Mouse (Mus musculus) c-Kit-positive CD71-positive TER-119-positive erythroid progenitor cells, embryonic 14.5 days (primary cell): ENCODE data around the gene Gm30191.
A peak's percentile ranks its signal among the peaks of the same experiment; 100 is the strongest.
"Not testable (repeated sequence)": the region's sequence is repeated elsewhere in the genome, so short reads cannot be mapped to it uniquely, and the experiment has no call there.

ENCODE experiments used
- DNase-seq: peaks from one replicate; pipeline ENCODE4 v3.0.0-alpha.2; 2013; ENCODE audit warnings: low spot score

Gm30191 gene

DNA sequence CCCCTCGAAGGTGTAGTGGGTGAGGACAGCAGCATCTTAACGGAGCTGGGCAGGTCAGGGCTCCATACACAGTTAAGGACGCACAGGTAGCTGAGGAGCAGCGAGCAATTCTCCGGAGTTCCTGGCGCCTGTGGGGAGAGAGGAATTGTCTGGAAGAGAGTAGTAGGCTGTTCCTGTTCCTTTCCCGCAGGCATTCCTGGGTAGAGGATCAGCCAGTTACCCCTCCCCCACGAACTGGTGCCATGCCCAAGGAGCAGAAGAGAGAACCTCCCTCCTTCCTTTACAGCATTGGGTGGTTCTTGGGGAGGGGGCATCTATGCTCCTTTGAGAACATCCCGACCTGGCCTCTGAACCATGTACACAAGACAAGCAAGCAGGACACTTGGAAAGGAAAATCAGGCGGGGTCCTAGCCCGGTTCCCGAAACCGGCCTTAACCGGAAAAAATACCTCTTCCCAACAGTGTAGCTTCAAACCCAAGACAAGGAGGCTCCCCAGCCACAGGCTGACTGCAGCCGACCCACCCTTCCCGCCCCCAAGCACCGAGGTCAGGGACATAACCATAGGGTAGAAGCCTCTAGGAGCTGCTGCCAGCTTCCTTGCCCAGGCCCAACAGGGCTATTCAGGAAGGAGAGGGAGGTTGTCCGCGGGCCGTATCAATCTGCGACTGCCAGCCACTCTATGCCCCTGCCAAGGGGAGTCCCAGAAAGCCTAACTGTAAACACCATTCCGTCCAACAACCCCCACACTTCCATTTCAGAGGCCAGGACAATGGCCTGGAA, 5.6 kb downstream of the Gm30191 start:
- no peak for DNase-seq

DNA sequence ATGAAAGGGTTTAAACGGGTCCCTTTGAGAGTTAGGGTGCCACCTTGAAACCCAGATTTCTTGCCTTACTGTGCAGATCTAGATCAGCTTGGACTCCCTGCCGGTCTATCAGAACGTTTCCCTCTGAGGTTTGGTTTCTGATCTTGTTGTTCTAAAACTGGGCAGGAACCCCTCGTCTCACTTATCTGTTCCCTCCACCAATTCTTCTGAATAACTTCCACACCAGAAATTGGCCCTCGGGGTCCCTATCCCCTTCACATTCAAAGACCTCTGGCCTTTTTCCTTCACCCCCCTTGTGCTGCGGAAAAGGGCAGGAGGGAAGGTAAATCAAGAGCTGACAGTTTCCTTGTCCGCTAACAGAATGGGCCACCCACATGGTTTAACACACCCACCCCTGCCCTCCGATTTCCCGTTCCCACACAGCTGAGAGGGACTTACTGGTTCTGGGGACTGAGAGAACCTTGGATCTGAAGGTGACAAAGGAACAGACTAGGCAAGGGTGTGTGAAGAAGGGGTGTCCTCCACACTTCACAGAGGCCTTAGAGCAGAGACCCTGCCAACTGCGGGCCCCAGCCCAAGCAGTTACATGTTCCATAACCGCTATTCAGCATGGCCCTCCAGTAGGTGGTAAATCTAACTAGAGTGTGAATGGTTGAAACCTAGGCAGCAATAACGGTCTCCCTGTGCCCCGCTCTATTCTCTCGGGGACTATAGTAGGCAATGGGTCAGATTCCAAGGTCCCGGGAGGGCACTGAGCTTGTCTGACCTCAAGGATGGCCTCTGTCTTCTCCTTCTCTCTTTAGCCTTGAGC, 6.4 kb downstream of the Gm30191 start:
- no peak for DNase-seq

DNA sequence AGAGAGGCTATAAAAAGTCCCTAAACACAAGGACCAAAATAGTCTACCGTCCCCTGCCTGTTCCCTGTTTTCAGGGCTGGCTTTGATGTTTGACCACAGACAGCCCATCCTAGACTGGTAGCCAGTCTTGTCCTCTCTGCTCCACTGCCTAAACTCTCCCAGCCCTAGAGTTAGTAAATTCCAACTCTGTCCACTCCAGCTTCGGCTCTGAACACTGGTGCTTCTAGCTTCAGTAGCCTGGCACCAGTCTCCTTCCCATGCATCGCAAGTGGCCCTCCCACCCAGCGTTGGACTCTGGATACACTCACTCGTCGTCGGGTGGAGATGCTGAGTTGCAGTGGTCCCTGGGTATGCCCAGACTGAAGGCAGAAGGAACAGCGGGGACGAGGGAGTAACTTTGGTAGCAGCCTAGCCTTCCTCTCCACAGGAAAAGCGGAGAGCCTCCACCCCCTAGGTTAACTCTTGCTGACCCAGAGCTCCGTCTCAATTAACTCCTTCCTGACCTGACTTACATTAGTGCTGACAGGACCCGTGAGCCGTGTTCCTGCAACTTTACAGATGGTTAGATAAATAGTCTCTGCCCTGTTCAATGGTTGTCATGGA, 7.1 kb downstream of the Gm30191 start, which contains the start of gene Grrp1:
Gene Grrp1 (minus strand): TSS at position 385 of the 603 bp plus-strand sequence.
- no peak for DNase-seq

DNA sequence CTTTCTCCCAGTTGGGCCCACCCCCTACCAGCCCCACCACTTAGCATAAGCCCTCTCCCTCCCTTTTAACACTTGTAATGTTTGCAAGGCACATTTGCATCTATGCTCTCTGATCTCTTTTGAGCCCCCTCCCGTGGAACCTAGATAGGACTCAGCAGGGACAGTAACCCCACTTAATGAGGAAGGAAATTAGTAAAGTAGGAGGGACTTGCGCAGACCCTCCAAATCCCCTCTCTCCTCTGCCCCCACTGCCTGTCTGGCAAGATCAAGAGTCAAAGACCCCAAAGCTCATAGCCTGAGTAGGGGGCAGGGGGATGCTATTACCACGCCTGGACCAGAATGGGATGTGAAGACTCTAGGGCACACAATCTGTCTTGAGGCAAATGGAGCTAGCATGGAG, 8.1 kb downstream of the Gm30191 start:
- no peak for DNase-seq

DNA sequence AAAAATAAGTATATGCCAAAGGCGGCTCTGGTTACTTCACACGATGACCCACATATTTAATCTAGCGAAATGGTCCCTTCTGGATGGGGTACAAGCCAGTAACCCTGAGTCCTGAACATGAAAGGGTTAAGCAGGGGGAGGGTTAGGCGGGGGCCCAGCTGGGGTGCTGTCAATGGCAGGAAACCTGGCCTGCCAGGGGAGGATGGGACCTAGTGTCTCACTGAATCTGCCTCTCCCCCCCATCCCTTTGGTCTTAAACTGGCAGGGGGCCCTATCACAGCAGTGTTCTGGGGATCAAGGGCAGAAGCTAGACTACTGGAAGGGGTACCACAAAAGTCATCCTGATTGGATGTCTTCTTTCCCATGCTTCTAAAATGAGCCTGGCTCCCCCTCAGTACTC, 9.1 kb downstream of the Gm30191 start:
- DNase-seq = no peak

DNA sequence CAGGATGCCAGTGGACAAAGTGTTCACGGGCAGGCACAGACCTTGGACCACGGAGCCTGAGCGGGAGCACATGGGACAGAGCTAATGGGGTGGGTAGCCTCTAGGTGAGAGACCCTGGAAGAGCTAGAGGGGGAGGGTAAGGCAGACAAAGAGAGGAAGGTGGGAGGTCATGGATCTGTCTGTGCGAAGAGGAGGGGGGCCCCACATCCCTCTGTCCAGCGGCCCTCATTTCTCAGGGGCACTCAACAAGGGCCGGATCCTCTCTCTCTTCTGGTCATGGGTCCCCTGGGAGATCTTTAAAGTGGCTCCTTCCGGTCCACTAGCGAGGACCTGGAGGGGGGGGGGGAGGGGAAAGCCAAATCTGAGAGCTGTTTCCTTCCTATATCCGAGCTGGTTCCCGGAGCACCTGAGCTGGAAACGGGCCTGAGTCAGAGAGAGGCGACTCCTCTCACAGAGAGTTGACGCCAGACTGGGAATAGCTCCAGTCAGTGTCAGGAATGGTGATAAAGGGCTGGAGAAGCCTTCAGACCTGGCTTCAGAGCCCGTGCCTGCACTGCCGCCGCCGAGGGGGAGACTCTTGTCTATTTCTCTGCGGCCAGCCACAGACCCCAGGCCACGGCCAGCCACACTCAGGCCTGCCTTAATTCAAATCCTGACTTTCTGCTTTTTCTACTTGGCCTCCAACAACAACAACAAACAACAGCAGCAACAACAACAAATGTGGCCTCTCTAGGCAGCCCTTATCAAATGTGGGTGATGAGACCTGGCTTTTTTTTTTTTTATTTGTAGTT, 9.9 kb downstream of the Gm30191 start:
- DNase-seq = no peak

DNA sequence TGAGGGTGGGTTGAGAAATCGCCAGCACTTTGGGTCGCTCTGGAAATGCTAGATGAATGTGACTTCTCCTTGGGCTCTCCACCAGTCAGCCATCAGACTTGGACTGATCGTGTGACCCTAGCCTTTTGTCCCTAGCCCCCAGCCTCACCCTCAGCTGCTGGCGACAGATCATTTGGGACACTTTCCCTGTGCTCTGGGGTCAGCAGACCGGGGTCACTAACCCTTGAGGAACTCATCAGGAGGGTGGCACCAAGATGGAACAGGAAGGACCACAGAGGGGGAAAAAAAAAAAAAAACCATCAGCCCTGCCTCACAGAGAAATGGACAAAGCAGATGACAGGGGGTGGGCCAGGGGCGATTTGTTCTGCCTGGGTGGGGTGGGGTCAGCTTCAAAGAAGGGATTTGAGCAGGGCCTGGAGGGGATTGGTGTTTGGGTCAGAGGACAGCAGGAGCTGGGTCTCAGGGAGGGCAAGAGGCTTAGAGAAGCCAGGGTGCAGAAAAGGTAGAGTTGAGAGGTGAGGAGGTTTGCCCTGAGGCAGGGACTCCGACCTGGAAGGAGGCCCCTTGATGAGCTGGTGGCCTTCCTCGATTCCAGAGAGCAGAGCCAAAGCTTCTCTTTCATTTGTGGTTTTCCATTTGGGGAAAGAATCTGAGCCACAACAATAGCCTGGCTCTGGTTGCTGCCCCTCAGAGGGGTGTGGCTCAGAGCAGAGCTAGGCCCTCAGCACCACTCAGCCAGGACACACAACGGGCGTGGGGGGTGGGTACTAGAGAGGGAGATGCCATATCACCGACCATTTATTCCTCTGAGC, 10.7 kb downstream of the Gm30191 start:
- DNase-seq = no peak

DNA sequence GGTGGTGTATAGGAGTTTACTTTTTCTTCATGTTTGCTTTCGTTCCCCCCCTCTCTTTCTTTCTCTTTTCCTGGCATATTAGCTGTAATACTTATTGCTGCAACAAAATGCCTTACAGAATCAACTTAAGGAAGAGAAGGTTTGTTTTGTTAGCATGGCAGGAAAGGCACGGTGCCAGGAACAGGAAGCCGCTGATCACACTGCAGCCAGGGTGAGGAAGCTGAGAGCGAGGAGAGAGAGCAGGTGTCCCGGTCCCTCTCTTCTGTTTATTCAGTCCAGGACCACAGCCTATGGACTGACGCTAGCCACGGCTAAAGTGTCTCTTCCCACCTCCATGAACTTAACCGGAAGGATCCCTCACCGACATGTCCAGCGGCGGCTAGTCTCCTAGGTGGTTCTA, 11.6 kb downstream of the Gm30191 start:
- no peak for DNase-seq

DNA sequence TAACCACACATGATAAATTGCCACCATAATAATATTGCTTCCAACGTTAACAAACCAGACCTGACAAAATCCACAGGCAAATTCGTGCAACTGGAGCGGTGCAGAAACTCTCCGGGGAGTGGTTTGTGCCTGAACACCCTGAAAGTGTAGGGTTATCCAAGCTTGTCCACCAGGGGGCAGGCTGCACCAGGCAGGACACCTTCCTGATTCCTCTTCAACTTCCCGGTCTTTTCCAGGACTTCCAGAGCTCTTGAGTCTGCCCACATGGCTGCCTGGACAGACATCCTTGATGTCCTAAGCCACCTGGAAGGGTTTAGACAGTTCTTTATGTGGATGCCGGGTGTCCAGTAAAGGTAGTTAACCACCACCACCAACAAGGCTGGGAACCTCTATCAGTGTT, 16.5 kb downstream of the Gm30191 start:
- DNase-seq = no peak

DNA sequence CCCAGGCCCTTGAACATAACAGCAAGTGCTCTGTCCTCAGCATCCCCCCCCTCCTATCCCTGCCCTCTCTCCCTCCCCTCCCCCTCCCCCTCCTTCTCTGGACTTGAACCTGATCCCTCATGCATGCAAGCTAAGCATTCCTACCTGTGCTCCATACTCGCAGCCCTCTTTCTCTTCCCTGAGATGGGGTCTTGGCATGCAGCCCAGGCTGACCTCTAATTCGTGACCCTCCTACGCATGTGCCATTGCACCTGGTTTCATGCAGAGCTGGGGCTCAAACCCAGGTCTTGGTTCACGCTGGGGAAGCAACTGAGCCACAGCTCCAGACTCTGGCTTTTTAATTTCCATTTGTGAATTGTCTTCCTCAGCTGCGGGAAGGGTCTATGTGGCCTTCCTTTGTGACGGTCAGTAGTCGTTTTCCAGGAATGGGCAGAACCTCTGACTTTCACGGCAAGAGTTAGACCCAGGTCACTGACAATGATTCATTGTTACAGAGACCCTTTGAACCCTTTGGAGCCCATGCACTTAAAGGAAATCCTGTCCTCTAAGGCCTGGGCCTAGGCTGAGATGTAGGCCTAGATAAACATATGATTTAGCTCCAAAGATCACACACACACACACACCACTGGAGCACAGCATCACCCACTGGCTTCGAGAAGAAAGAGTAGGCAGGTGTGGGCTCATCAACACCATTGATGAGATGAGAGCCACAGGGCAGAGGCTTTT, 19.3 kb downstream of the Gm30191 start:
- DNase-seq = no peak

DNA sequence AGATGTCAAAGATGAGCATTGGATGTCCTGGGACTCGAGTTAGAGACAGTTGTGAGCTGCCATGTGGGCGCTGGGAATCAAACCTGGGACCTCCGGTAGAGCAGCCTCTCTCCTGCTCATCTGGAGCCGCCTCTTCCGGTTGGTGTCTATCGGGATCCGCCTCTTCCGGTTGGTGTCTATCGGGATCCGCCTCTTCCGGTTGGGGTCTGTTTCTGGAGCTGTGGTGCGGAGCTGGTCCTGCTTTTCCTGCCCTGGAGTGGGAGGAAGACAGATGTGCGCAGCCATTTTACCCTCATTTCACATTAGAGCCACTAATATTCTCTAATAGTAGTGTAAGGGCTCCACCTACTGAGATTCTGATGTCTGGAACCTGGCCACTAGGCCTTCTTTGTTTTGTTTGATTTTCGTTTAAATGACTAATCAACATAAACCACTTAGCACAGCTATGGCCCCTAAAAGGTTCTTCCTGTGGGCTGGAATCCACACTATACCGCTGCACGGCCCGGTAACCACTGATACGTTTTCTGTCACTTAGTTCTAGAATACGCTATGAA, 21.4 kb downstream of the Gm30191 start:
- DNase-seq = no peak

DNA sequence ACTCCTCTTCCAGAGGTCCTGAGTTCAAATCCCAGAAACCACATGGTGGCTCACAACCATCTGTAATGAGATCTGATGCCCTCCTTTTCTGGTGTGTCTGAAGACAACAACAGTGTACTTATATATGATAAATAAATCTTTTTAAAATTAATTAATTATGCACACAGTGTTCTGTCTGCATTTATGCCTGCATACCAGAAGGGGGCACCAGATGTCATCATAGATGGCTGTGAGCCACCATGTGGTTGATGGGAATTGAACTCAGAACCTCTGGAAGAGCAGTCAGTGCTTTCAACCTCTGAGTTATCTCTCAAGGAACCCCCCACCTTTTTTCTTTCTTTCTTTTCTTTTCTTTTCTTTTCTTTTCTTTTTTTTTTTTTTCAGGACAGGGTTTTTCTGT, 22.9 kb downstream of the Gm30191 start:
- not testable (repeated sequence) for DNase-seq

DNA sequence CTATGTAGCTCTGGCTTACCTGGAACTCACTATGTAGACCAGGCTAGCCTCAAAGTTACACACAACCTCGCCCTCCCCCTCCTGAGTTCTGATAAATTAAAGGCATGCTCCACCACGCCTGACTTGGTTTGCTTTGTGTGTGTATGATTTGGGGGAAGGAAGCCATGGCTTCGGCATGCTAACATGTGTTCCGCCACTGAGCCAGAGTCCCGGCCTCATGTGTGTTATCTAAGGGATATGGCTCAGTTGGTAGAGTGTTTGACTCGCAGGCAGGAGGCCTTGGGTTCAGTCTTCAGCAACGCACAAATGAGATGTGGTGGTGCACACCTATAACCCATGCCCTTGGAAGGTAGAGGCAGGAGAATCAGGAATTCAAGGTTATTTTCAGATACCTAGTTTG, 25.2 kb downstream of the Gm30191 start:
- DNase-seq = no peak

DNA sequence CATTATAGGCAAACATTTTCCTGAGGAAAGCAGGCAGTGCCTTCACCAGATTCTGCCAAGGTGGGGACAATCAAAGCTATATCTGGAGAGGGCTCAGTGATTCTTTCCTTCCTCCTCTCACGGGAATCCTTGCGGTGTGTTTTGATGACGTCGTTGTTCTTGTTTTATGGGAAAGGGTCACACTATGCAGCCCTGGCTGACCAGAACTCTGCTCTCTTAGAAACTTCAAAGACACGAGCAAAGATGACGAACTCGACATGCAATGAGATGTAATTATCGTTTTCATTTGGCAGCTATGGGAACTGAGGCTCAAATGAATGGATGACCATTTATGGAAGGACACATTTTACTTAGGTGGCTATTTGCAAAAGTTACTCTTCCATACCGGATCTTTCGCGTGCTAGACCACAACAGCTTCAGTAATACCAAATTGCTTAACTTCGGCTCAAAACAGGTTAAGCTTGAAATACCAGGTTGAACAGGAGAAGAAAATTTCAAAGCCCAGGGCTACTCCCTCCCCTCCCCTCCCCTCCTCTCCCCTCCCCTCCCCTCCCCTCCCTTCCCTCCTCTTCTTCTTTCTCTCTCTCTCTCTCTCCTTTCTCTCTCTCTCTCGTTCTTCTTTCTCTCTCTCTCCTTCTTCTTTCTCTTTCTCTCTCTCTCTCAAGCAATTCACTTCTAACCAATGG, 26.1 kb downstream of the Gm30191 start:
- DNase-seq = no peak

DNA sequence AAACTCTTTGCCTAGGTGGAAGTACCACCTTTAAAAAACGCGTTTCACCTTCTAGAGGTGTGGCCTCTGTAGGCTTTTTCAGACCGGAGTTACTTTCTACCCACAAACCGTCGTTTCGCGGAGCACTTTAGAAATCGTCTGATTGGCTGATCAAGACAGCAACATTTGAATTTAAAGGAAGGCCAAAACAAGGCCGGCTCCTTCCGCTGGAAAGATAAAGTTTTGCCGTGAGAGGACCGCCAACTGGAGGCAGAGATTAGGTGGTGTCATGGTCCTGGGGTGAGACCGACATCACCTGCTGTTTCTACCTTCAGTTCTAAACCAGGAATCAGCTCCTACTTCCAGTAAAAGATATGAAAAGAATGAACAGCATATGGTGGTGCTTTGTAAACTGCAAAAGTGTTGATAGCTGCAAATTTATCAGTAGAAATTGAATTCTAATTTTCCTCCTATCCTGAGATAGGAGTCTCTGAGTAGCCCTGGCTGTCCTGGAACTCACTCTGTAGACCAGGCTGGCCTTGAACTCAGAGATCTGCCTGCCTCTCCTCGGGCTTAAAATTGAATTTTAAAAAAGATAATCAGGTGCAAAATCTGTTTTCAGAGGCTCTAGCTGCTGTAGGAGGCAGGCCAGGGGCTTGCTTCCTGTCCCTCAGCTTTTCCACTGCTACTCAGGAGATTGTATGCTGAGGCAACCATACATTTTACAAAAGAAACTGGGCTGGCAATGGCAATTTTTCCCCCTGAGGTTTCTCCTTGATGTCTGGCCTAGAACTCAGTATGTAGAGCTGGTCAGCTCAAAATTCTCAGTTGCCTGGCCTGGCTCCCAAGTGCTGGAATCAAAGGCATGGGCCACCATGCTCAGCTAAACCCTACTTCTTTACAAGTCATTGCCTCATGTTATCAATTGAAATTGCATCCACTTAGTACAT, 26.9 kb downstream of the Gm30191 start:
- peak; percentile 86 for DNase-seq

DNA sequence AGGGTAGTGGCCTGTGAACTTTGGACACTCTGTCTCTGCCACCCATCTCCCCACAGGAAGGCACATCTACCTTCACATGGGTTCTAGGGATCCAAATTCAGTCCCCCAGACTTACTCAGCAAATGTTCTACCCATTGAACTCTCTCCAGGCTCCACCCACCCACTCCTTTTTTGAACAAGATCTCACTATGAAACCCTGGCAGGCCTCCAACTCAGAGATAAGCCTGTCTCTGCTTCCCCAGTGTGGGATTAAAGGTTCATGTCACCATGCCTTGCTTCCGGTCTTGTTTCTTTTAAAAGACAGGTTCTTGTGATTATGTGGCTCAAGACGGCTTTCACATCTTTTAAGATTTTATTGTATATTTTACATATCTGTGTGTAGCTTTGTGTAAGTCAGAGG, 38.2 kb downstream of the Gm30191 start:
- peak; percentile 84 for DNase-seq

DNA sequence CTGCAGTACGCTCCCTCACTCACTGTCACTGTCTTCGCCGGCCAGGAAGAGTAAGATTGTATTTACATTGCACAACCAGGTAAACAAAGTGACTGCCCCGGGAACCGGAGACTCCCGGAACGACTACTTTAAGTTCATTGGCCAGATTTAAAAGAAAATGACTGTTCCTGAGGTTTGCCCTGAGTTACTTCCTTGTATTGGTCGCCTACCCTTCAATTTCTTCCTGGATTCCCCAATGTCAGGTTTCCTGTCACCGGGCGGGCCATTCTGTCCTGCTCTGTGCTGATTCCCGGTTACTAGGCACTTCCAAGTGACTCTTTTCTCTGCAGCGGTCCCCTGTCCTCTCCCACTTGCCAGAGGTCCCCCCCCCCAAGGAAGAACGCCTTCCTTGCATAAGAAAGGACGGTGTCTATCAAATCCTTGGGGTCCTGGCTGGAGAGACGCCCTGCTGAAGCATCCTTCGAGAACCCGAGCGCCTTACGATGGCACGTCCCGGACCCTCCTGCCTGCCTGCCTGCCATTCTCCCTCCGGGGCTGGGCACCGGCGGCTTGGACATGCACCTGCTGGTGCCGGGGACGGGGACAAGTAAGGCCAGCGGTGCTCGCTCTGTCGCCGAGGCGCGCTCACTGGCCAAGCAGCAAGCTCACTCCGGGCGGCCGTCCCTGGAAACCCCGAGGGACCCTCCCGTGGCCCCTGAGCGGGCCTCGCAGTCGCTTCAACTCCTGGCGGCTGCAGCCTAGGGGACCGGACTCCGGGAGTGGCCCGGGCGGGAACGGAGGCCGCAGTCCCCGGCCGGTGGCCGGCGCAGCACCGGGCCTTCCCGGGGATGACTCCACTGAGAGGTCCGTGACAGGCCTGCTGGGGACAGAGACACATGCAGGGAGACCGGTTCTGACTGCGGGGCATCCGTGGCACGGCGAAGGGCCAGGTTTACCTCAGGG, 39.8 kb downstream of the Gm30191 start:
- DNase-seq = peak; percentile 29
